Mouse (Mus musculus) lung, postnatal 0 days (tissue): ENCODE measurements at regions not wholly inside any gene's neighbourhood (a gene's known extent, or its start where the extent isn't known, plus 50 kb on each side); places are given as distances from the start of the nearest gene placed in this dataset.

Experiments
- CTCF ChIP-seq: IDR thresholded peaks from 2 replicates; pipeline ENCODE4 v1.5.1; 2016; ENCODE audit warnings: antibody characterized with exemption, mild to moderate bottlenecking
- EP300 ChIP-seq: IDR thresholded peaks from 2 replicates; pipeline ENCODE4 v1.6.1; 2016; ENCODE audit warnings: antibody characterized with exemption, mild to moderate bottlenecking, control low read depth

DNA sequence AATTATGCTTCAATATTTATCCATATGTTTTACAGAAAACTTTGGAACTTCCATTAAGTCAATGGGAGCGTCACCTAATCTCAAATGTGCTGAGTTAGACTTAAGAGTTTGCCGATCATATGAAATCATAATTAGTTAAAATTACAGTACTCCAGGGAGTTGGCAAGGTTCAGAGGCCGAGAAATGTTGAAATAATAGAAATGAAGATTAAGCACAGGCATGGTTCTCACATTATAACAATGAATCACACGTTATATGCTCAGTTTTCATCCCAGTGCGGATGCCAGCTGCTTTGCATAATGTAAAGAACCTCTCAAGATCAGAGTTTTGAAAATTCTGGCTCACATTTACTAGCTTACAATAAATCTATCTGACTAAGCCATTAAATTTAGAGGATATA is 612.7 kb upstream of the N6amt1 start:
- TF ChIP-seq CTCF (no peak), EP300 (no peak)
